Mouse (Mus musculus): ENCODE results near the gene Gm7347. TPM values are rescaled to one million over a fixed set of nuclear protein-coding genes. Genes with fewer than 3 reads are reported as not detected.
"Not testable (repeated sequence)": the region's sequence is repeated elsewhere in the genome, so short reads cannot be mapped to it uniquely, and the experiment has no call there.

Gm7347 gene
- total RNA-seq (2021), result not detected

- intact Hi-C loops (cut with DNase I), result not testable (repeated sequence)
Observed at GRCm38 (mm10) chr5:26058481-26058880, at the start of gene Gm7347. Gm7347 (minus strand) TSS chr5:26058581.

GRCm38 (mm10) chr5:26105262-26105661 is 46.9 kb upstream of the Gm7347 start, which contains the start of gene 5031410I06Rik:
5031410I06Rik (minus strand) TSS chr5:26105362.
- DNase-seq; intact Hi-C loops (cut with DNase I): not testable (repeated sequence)

More at GRCm38 (mm10) chr5:26058481-26058880, at the start of gene Gm7347:
- not testable (repeated sequence) for DNase-seq

- DNase-seq; intact Hi-C loops (cut with DNase I): not testable (repeated sequence)
Observed at GRCm38 (mm10) chr5:26089191-26089590, 30.8 kb upstream of the Gm7347 start, which contains the start of gene Gm10471. Gm10471 (minus strand) TSS chr5:26089291.

- intact Hi-C loops (cut with DNase I); DNase-seq: not testable (repeated sequence)
Observed at GRCm38 (mm10) chr5:26079023-26079422, 20.6 kb upstream of the Gm7347 start.

GRCm38 (mm10) chr5:26070716-26071115 is 12.3 kb upstream of the Gm7347 start:
- DNase-seq, result no peak
- intact Hi-C loops (cut with DNase I), result no loop called here

- DNase-seq; intact Hi-C loops (cut with DNase I): not testable (repeated sequence)
Observed at GRCm38 (mm10) chr5:26039458-26039857, 18.9 kb downstream of the Gm7347 start, which contains the start of gene Speer4a. Speer4a (minus strand) TSS chr5:26039558.

DNA sequence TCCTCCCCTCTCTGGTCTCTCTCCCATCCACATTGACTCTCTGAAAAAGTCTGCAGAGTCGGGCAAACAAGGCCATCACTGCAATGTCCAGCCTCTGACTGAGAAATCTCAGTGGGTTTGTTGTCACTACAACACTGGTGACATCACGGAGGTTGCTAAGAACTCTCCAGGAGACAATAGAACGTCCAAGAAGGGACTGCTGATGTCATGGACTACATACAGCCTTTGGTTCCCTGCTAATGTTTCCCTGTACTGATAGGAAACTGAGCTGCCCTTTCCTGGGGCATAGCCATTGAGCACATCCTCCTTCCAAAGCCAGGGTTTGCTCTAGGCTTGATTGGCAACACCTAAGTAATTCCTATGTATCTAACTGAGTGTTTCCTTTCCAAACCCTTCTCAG is 35.6 kb downstream of the Gm7347 start, which contains the start of gene Gm5862:
Gene Gm5862, minus strand, starts transcription at position 101 of the 400 bp plus-strand sequence.
- DNase-seq; intact Hi-C loops (cut with DNase I): not testable (repeated sequence)

DNA sequence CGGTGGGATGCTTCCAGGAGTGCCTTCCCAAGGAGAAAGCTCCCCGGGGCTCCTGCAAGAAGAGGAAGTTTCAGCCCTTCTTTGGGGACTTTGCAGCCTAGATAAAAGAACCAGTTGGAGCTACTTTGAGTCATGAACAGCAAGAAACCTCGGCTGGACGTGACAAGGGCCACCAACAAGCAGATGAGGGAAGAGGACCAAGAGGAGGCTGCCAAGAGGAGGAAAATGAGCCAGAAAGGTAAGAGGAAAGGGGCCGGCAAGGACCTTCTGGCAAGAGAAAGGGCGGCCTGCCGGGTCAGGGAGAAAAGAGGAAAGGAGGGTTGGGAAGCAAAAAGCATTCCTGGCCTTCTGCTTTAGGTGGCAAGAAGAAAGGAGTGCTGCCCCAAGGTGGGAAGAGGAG is 50.7 kb downstream of the Gm7347 start:
- intact Hi-C loops (cut with DNase I); DNase-seq: not testable (repeated sequence)

DNA sequence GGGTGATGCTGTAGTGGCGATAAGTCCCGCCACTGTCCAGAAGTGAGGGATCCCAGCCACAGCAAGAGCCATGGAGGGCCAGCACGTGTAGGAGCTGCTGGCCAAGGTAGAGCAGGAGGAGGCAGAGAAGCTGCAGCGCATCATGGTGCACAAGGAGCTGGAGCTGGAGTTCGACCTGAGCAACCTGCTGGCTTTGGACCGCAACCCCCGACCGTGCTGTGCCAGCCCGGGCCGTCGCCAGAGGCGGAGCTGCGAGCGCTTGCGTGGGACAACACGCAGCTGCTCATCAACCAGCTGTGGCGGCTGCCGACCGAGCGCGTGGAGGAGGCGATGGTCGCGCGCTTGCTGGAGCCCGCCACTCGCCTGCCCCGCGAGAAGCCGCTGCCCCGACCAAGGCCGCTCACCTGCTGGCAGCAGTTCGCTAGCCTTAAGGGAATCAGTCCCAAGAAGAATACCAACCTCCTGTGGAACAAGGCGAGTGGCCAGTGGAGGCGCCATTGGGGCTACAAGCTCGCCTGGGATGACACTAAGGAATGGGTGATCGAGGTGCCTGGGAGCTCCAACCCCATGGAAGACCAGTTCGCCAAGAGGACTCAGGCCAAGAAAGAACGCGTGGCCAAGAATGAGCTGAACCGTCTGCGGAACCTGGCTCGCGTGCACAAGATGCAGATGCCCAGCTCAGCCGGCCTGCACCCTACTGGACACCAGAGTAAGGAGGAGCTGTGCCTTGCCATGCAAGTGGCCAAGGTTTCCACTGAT is 51.3 kb downstream of the Gm7347 start:
- intact Hi-C loops (cut with DNase I); DNase-seq: not testable (repeated sequence)

DNA sequence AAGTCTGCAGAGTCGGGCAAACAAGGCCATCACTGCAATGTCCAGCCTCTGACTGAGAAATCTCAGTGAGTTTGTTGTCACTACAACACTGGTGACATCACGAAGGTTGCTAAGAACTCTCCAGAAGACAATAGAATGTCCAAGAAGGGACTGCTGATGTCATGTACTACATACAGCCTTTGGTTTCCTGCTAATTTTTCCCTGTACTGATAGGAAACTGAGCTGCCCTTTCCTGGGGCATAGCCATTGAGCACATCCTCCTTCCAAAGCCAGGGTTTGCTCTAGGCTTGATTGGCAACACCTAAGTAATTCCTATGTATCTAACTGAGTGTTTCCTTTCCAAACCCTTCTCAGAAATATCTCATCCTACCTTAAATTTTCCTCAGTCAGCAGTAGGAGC is 53.7 kb downstream of the Gm7347 start, which contains the start of gene Gm1979:
Gene Gm1979, minus strand, starts transcription at position 101 of the 400 bp plus-strand sequence.
- DNase-seq; intact Hi-C loops (cut with DNase I): not testable (repeated sequence)

Other genes with a start within 250 kb of the Gm7347 start
- not detected for gene Gm21663, start 116.2 kb downstream of the Gm7347 start, total RNA-seq (2021)
- gene Gm21671, start 104.2 kb downstream of the Gm7347 start, total RNA-seq (2021), result not detected
- gene Gm21680, start 85.9 kb downstream of the Gm7347 start, total RNA-seq (2021), result not detected
- under 1 TPM in 1 of 2 experiments, not detected in 1; 0.60 TPM for gene Gm21698, start 69.9 kb downstream of the Gm7347 start, total RNA-seq (2021)
- not detected for gene Gm1979, start 53.8 kb downstream of the Gm7347 start, total RNA-seq (2021)
- gene Gm5862, start 35.7 kb downstream of the Gm7347 start, total RNA-seq (2021), result not detected
- not detected for gene Speer4a, start 19.0 kb downstream of the Gm7347 start, total RNA-seq (2021)
- not detected for gene Gm10471, start 30.7 kb upstream of the Gm7347 start, total RNA-seq (2021)
- not detected for gene 5031410I06Rik, start 46.8 kb upstream of the Gm7347 start, total RNA-seq (2021)
- under 1 TPM in 1 of 2 experiments, not detected in 1; 0.08 TPM for gene Gm10220, start 62.8 kb upstream of the Gm7347 start, total RNA-seq (2021)
- gene Gm7361, start 199.1 kb upstream of the Gm7347 start, total RNA-seq (2021), result not detected